Mouse (Mus musculus): ENCODE measurements around the gene Slc24a3.

Gene Slc24a3

GRCm38 (mm10) chr2:145682924-145683323 is 515.4 kb downstream of the Slc24a3 start:
- DNase-seq (ENCODE audit: low read depth, low spot score): no peak

GRCm38 (mm10) chr2:145683536-145683935 is 516.0 kb downstream of the Slc24a3 start:
- DNase-seq (ENCODE audit: low read depth, low spot score): no peak

- DNase-seq (ENCODE audit: low read depth, low spot score): no peak
Observed at GRCm38 (mm10) chr2:145684151-145684550, 516.6 kb downstream of the Slc24a3 start.

GRCm38 (mm10) chr2:145684891-145685290 is 517.3 kb downstream of the Slc24a3 start:
- no peak for DNase-seq (ENCODE audit: low read depth, low spot score)

GRCm38 (mm10) chr2:145686017-145686416 is 518.5 kb downstream of the Slc24a3 start:
- no peak for DNase-seq (ENCODE audit: low read depth, low spot score)

GRCm38 (mm10) chr2:145691367-145692009 is 523.9 kb downstream of the Slc24a3 start:
- DNase-seq (ENCODE audit: low read depth, low spot score): no peak
